Mouse (Mus musculus): ENCODE measurements at regions not wholly inside any gene's neighbourhood (a gene's known extent, or its start where the extent isn't known, plus 50 kb on each side); places are given as distances from the start of the nearest gene placed in this dataset.

- no peak for DNase-seq (ENCODE audit: low spot score)
Observed at GRCm38 (mm10) chr13:29019839-29020238, 66.3 kb upstream of the Sox4 start.

GRCm38 (mm10) chr13:29016145-29016651 is 62.7 kb upstream of the Sox4 start:
- no peak for DNase-seq (ENCODE audit: low spot score)

- no peak for DNase-seq (ENCODE audit: low spot score)
Observed at GRCm38 (mm10) chr13:29015605-29015994, 62.1 kb upstream of the Sox4 start.

- no peak for DNase-seq (ENCODE audit: low spot score)
Observed at GRCm38 (mm10) chr13:29014827-29015604, 61.5 kb upstream of the Sox4 start.

- no peak for DNase-seq (ENCODE audit: low spot score)
Observed at GRCm38 (mm10) chr13:29014066-29014826, 60.7 kb upstream of the Sox4 start.

- no peak for DNase-seq (ENCODE audit: low spot score)
Observed at GRCm38 (mm10) chr13:29006467-29006866, 53.0 kb upstream of the Sox4 start.
